Mouse (Mus musculus) layer of hippocampus, adult 8-10 months (tissue): ENCODE results near the gene Rnf126. TPM values are rescaled to one million over a fixed set of nuclear protein-coding genes. Genes with fewer than 3 reads are reported as not detected.

Experiments used
- total RNA-seq, 4 experiments: library from RNA; stranded (reverse); gene quantifications; 2 replicates each; pipeline ENCODE4 v1.2.4; 2022

The Rnf126 gene
- total RNA-seq, 4 experiments from 2014 or later, result 72.4 to 82.9 (median 75.8) TPM

Other genes with a start within 250 kb of the Rnf126 start
- gene Plpp2, start 233.2 kb downstream of the Rnf126 start, total RNA-seq, result 1 to 10 TPM; 5.6 to 9.3 (median 6.9) TPM
- gene Mier2, start 211.8 kb downstream of the Rnf126 start, total RNA-seq, result 10 to 100 TPM; 51.2 to 72.3 (median 53.0) TPM
- gene Theg, start 179.6 kb downstream of the Rnf126 start, total RNA-seq, result under 1 TPM in 1 of 4 experiments, not detected in 3; 0.61 TPM
- gene C2cd4c, start 152.9 kb downstream of the Rnf126 start, total RNA-seq, result 10 to 100 TPM; 13.4 to 17.6 (median 15.5) TPM
- gene Shc2, start 129.0 kb downstream of the Rnf126 start, total RNA-seq, result 10 to 100 TPM; 41.1 to 51.9 (median 45.4) TPM
- gene Odf3l2, start 121.2 kb downstream of the Rnf126 start, total RNA-seq, result under 1 TPM in 3 of 4 experiments, not detected in 1; 0.27 to 0.60 (median 0.39) TPM
- not detected for gene Madcam1, start 102.4 kb downstream of the Rnf126 start, total RNA-seq
- gene Tpgs1, start 97.6 kb downstream of the Rnf126 start, total RNA-seq, result 10 to 100 TPM; 48.4 to 72.6 (median 64.3) TPM
- gene Cdc34, start 84.8 kb downstream of the Rnf126 start, total RNA-seq, result 10 to 100 TPM; 57.9 to 67.0 (median 66.1) TPM
- 1 to 10 TPM; 2.3 to 3.5 (median 3.3) TPM for gene Gzmm, start 77.9 kb downstream of the Rnf126 start, total RNA-seq
- gene Bsg, start 62.5 kb downstream of the Rnf126 start, total RNA-seq, result 100 to 1,000 TPM; 515 to 593 (median 535) TPM
- gene Hcn2, start 50.3 kb downstream of the Rnf126 start, total RNA-seq, result 100 to 1,000 TPM; 120 to 128 (median 121) TPM
- 10 to 100 TPM; 44.5 to 58.2 (median 51.3) TPM for gene Polrmt, start 20.4 kb downstream of the Rnf126 start, total RNA-seq
- 1 to 10 TPM; 1.7 to 4.6 (median 2.4) TPM for gene Fgf22, start 11.9 kb downstream of the Rnf126 start, total RNA-seq
- 1 to 10 TPM; 2.2 to 2.9 (median 2.4) TPM for gene Fstl3, start 10.3 kb upstream of the Rnf126 start, total RNA-seq
- gene Prss57, start 24.0 kb upstream of the Rnf126 start, total RNA-seq, result under 1 TPM in 3 of 4 experiments, not detected in 1; 0.43 to 0.83 (median 0.50) TPM
- gene Palm, start 26.6 kb upstream of the Rnf126 start, total RNA-seq, result 100 to 1,000 TPM; 244 to 264 (median 260) TPM
- gene Misp, start 54.0 kb upstream of the Rnf126 start, total RNA-seq, result 1 to 10 TPM in 2 of 4 experiments, not detected in 2; 1.6 to 1.9 TPM
- 10 to 100 TPM; 67.7 to 76.4 (median 73.7) TPM for gene Ptbp1, start 87.5 kb upstream of the Rnf126 start, total RNA-seq
- gene Prtn3, start 107.5 kb upstream of the Rnf126 start, total RNA-seq, result 1 to 10 TPM; 1.2 to 2.3 (median 1.5) TPM
- 10 to 100 TPM; 34.6 to 41.0 (median 38.0) TPM for gene Plppr3, start 107.7 kb upstream of the Rnf126 start, total RNA-seq
- gene Elane, start 119.3 kb upstream of the Rnf126 start, total RNA-seq, result not detected
- under 1 TPM in 1 of 4 experiments, not detected in 3; 0.39 TPM for gene Cfd, start 123.9 kb upstream of the Rnf126 start, total RNA-seq
- 10 to 100 TPM; 50.4 to 61.2 (median 57.1) TPM for gene Med16, start 142.0 kb upstream of the Rnf126 start, total RNA-seq
- not detected for gene Gm26602, start 143.9 kb upstream of the Rnf126 start, total RNA-seq
- gene Kiss1r, start 150.0 kb upstream of the Rnf126 start, total RNA-seq, result 1 to 10 TPM; 6.3 to 8.3 (median 7.6) TPM
- gene R3hdm4, start 154.3 kb upstream of the Rnf126 start, total RNA-seq, result 100 to 1,000 TPM; 340 to 392 (median 347) TPM
- 10 to 100 TPM in 1 of 4 experiments, 1 to 10 TPM in 3; 6.6 to 11.8 (median 7.5) TPM for gene Arid3a, start 160.1 kb upstream of the Rnf126 start, total RNA-seq
- 10 to 100 TPM; 42.9 to 50.8 (median 48.6) TPM for gene Wdr18, start 193.2 kb upstream of the Rnf126 start, total RNA-seq
- gene Grin3b, start 203.8 kb upstream of the Rnf126 start, total RNA-seq, result under 1 TPM in 2 of 4 experiments, not detected in 2; 0.19 to 0.20 TPM
- gene Tmem259, start 217.4 kb upstream of the Rnf126 start, total RNA-seq, result 100 to 1,000 TPM; 111 to 119 (median 116) TPM
- gene Cnn2, start 221.6 kb upstream of the Rnf126 start, total RNA-seq, result 1 to 10 TPM; 5.3 to 9.8 (median 6.6) TPM
- gene Abca7, start 229.5 kb upstream of the Rnf126 start, total RNA-seq, result 10 to 100 TPM; 12.4 to 13.6 (median 13.3) TPM
- gene Arhgap45, start 249.7 kb upstream of the Rnf126 start, total RNA-seq, result 10 to 100 TPM in 2 of 4 experiments, 1 to 10 TPM in 2; 2.8 to 14.1 (median 8.2) TPM